Mouse (Mus musculus): Measurements from ENCODE around the gene Acot3.

DNA sequence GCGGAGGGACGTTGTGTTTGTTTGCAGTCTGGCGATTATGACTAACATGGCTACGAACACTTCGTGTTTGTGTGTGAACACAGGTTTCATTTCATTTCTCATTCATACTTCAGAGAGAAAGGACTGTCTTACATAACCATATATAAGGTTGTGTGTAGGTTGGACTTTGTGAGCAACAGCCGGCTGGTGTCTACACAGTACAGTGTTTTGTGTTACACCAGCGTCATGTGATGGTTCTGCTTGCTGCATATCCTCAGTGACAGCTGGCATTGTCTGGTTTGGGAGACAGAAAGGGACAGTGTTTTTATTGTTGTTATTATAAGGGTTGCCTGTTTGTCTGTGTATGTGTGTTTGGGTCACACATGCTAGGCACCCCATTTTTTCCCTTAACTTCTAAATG is 38.2 kb upstream of the Acot3 start:
- no peak for TF ChIP-seq EP300 (IDR thresholded peaks at IDR 0.05; ENCODE audit: low read depth)
- no peak for TF ChIP-seq CTCF (IDR thresholded peaks at IDR 0.05; ENCODE audit: low read depth)

All from liver, postnatal 0 days (tissue).